Mouse (Mus musculus) liver, embryonic 15.5 days (tissue): ENCODE data around the gene Cyth4. TPM values are rescaled to one million over a fixed set of nuclear protein-coding genes. Genes with fewer than 3 reads are reported as not detected.

ENCODE experiments used
- ATAC-seq: fragments of 200-750 bp; cut with Nextera tagmentation; 2 replicates; pipeline ENCODE4 v1.8.0; 2017; ENCODE audit warnings: moderate number of reproducible peaks, mild to moderate bottlenecking, moderate library complexity; ENCODE audit not compliant: insufficient read depth
- H3K27ac ChIP-seq: fragments of 300-500 bp; sonication (generic); replicated peaks from 2 replicates; pipeline ENCODE4 v1.5.1; 2015; ENCODE audit warnings: mild to moderate bottlenecking, inconsistent platforms
- H3K27me3 ChIP-seq: fragments of 300-500 bp; sonication (generic); 2 replicates; pipeline ENCODE4 v1.6.1; 2015; ENCODE audit warnings: mild to moderate bottlenecking, inconsistent platforms
- H3K36me3 ChIP-seq: fragments of 300-500 bp; sonication (generic); replicated peaks from 2 replicates; pipeline ENCODE4 v1.6.1; 2015; ENCODE audit warnings: moderate library complexity, mild to moderate bottlenecking, inconsistent platforms
- H3K4me1 ChIP-seq: fragments of 300-500 bp; sonication (generic); replicated peaks from 2 replicates; pipeline ENCODE4 v1.6.1; 2015; ENCODE audit warnings: inconsistent platforms
- H3K4me2 ChIP-seq: fragments of 300-500 bp; sonication (generic); 2 replicates; pipeline ENCODE4 v1.6.1; 2015; ENCODE audit warnings: moderate library complexity, mild to moderate bottlenecking, inconsistent platforms
- H3K4me3 ChIP-seq: fragments of 300-500 bp; sonication (generic); replicated peaks from 2 replicates; pipeline ENCODE4 v1.5.1; 2015; ENCODE audit warnings: mild to moderate bottlenecking, inconsistent platforms
- H3K9ac ChIP-seq: fragments of 300-500 bp; sonication (generic); 2 replicates; pipeline ENCODE4 v1.6.1; 2015; ENCODE audit warnings: moderate library complexity, mild to moderate bottlenecking, inconsistent platforms
- H3K9me3 ChIP-seq: fragments of 300-500 bp; sonication (generic); replicated peaks from 2 replicates; pipeline ENCODE4 v1.6.1; 2016; ENCODE audit warnings: inconsistent platforms
- WGBS: fragments of 180-500 bp; shearing (Covaris S2); methylation state at CpG from one replicate; pipeline ENCODE4 v1.1.7; 2015; ENCODE audit warnings: mixed read lengths; ENCODE audit not compliant: insufficient replicate concordance; 5-methylcytosine and 5-hydroxymethylcytosine counted together
- polyA plus RNA-seq: library from polyadenylated mRNA; unstranded; fragments of >200 nt; fragmentation: Nextera tagmentation; extraction: Ambion mirVana; gene quantifications from 2 replicates; pipeline ENCODE4 v1.2.1, GENCODE M21; 2015

Gene Cyth4
- polyA plus RNA-seq, 1 experiment from 2014 or later: 13.5 TPM

- ATAC-seq: no peak
These were observed 67.4 kb downstream of the Cyth4 start for GRCm38 (mm10) chr15:78664268-78664667.

GRCm38 (mm10) chr15:78669221-78669871 lies 72.5 kb downstream of the Cyth4 start:
- Histone ChIP-seq H3K27me3 (peaks cover 39% of the 10 kb centered on the region), H3K4me1 (no peaks in the 10 kb centered on the region), H3K9ac (no peak overlapping the region), H3K27ac (no peak overlapping the region), H3K9me3 (no peaks in the 10 kb centered on the region), H3K4me3 (no peak overlapping the region), H3K36me3 (no peaks in the 10 kb centered on the region), H3K4me2 (no peak overlapping the region)
- 41% methylated on average over 10 of the region's 10 CpGs for WGBS
- no peak for ATAC-seq

More at GRCm38 (mm10) chr15:78664268-78664667, 67.4 kb downstream of the Cyth4 start:
- Histone ChIP-seq H3K4me3 (no peak overlapping the region), H3K27ac (no peak overlapping the region), H3K9me3 (no peaks in the 10 kb centered on the region), H3K4me1 (no peaks in the 10 kb centered on the region), H3K36me3 (no peaks in the 10 kb centered on the region), H3K27me3 (no peaks in the 10 kb centered on the region; the same call in 1 of the 2 replicates), H3K4me2 (no peak overlapping the region), H3K9ac (no peak overlapping the region)
- WGBS: 46% methylated on average over 5 of the region's 5 CpGs

- no peak overlapping the region for H3K9ac ChIP-seq
- no peaks in the 10 kb centered on the region for H3K9me3 ChIP-seq
- no peak overlapping the region for H3K4me2 ChIP-seq
- H3K27me3 ChIP-seq: peaks cover 43% of the 10 kb centered on the region
- WGBS: 32% methylated on average over 5 of the region's 5 CpGs
- H3K4me3 ChIP-seq: no peak overlapping the region
- H3K4me1 ChIP-seq: no peaks in the 10 kb centered on the region
- H3K36me3 ChIP-seq: no peaks in the 10 kb centered on the region
- ATAC-seq: no peak
- no peak overlapping the region for H3K27ac ChIP-seq
These were observed 73.5 kb downstream of the Cyth4 start for GRCm38 (mm10) chr15:78670341-78670740.

Other genes starting within 250 kb of the Cyth4 start
- gene Tex33, start 201.1 kb upstream of the Cyth4 start, polyA plus RNA-seq: not detected in 2 replicates
- 200 and 245 TPM in 2 replicates for gene Tst, start 191.1 kb upstream of the Cyth4 start, polyA plus RNA-seq
- gene Mpst, start 190.6 kb upstream of the Cyth4 start, polyA plus RNA-seq: 5.6 and 5.8 TPM in 2 replicates
- 4.5 and 4.6 TPM in 2 replicates for gene Kctd17, start 168.5 kb upstream of the Cyth4 start, polyA plus RNA-seq
- 22.0 and 29.2 TPM in 2 replicates for gene Tmprss6, start 128.4 kb upstream of the Cyth4 start, polyA plus RNA-seq
- 0.58 and 1.1 TPM in 2 replicates for gene Il2rb, start 101.8 kb upstream of the Cyth4 start, polyA plus RNA-seq
- gene C1qtnf6, start 65.6 kb upstream of the Cyth4 start, polyA plus RNA-seq: 3.8 and 4.4 TPM in 2 replicates
- not detected in 2 replicates for gene Sstr3, start 52.4 kb upstream of the Cyth4 start, polyA plus RNA-seq
- gene Rac2, start 24.3 kb upstream of the Cyth4 start, polyA plus RNA-seq: 123 and 130 TPM in 2 replicates
- gene Elfn2, start 121.7 kb downstream of the Cyth4 start, polyA plus RNA-seq: not detected in 2 replicates
- gene Mfng, start 176.4 kb downstream of the Cyth4 start, polyA plus RNA-seq: 4.6 and 5.2 TPM in 2 replicates
- gene Card10, start 206.0 kb downstream of the Cyth4 start, polyA plus RNA-seq: 1.8 and 2.5 TPM in 2 replicates
- 13.0 and 15.2 TPM in 2 replicates for gene Cdc42ep1, start 245.6 kb downstream of the Cyth4 start, polyA plus RNA-seq